Mouse (Mus musculus): Measurements from ENCODE around the gene Epha4.

Epha4 gene

DNA sequence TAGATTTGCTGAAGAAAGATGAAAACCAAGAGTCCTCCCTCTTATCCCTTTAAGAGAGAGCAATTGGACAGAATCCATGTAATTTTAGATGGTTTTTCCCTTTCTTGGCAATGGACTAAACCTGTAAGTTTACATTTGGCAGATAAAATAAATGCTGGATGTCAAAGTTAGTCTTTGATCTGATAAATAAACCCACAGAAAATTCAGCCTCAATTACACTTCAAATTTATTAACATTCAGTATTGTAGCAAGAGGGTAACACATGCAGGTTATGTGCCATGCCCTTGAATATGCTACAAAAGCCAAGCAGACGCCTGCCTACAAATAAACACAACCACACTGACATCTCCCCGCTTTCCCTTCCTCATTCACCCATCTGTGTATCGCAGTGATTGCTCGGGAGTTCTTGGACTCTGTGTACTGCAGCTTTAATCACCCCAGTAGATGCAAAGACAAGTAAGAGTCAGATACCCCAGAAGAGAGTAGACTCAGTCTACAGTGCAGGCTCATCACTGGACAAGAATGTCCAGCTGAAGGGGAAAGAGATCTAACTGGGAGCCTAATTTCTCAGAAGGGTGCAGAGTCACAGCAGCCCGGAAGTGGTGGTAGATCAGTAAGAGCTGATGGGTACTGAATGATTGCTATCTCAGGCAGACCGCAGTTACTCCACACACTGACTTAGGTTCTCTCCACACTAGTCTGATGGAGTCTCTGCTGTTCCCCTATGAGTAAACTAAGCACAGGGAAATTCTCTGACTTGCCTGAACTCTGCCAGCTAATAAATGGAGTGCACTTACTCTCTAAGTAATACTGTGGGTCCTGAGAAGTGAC, 29.9 kb downstream of the Epha4 start:
- DNase-seq (ENCODE audit: low read depth, low spot score) = no peak

- no peak for DNase-seq (ENCODE audit: low read depth, low spot score)
Observed at GRCm38 (mm10) chr1:77475808-77476413, 39.0 kb downstream of the Epha4 start.

- DNase-seq (ENCODE audit: low read depth, low spot score) = no peak
Observed at GRCm38 (mm10) chr1:77473446-77474376, 41.2 kb downstream of the Epha4 start.

- no peak for DNase-seq (ENCODE audit: low read depth, low spot score)
Observed at GRCm38 (mm10) chr1:77472566-77472965, 42.3 kb downstream of the Epha4 start.

- no peak for DNase-seq (ENCODE audit: low read depth, low spot score)
Observed at GRCm38 (mm10) chr1:77471447-77471846, 43.4 kb downstream of the Epha4 start.

DNA sequence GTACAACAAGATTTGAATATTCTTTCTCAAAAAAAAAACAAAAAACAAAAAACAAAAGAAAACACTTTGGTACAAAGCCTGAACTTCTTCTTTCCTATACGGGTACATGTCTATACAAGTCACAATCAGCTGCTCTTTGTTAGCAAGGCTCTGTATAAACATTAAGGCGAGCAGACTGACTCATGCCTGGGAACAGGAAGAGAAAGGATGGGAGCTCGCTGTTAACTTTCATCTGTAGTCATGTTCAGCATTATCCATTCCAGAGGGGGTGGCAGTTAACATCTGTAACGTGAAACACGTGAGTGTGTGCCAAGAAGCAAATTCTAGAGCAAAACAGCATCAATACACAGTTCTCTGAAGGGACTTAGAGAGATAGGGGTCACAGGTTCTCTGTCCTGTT, 43.9 kb downstream of the Epha4 start:
- no peak for DNase-seq (ENCODE audit: low read depth, low spot score)

- DNase-seq (ENCODE audit: low read depth, low spot score) = no peak
Observed at GRCm38 (mm10) chr1:77468717-77469314, 46.1 kb downstream of the Epha4 start.

DNA sequence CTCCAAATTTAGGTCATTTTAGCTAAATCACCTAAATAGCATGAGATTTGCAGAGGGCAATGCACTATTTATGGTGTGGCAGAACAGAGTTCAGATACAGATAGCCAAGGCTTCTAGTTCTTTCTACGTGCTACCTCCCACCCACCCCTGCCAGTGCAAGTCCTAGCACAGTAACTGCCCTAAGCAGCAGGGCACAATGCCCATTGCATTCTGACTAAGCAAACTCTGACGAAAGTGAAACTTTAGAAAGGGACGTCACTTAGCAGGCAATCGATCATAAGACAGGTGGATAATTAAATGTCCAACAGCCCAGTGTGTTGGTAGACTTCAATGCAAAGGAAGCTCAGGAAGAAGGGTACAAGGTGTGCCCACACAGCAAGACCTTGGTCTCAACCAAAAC, 49.4 kb downstream of the Epha4 start:
- no peak for DNase-seq (ENCODE audit: low read depth, low spot score)

GRCm38 (mm10) chr1:77464108-77464507, 50.8 kb downstream of the Epha4 start:
- DNase-seq (ENCODE audit: low read depth, low spot score) = no peak

DNA sequence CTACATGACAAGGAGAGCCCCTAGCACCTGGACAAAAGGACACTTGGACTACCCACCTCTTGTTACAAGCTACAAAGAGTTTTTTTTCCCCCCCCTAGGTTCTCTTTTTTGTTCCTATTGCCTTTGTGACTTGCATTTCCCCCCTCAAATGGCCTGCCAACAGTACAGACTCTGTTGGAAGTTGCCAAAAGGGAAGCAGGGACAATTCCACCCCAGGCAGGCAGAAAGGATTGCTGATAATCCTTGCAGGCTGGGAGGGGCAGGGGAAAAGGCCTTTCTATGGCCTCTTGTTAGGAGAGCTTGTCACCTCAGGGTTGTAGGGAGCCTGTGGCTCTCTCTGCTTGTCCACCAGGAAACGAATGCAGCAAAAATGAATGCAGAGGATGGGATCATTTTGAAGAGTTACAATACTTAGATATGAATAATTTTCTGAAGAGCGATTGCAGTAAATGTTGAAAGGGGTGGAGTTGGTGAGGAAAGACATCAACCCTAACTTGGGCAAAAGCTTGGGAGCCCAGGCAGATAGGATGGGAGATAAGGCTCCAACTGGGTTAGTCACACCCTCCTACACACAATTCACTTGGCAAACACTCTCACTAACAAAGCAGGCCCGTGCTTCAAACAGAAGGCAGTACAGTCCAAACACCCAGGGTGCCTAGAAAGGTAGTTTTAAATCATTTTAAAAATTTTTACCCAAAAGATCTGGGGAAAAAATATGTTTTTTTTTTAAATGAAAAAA, 52.8 kb downstream of the Epha4 start:
- DNase-seq (ENCODE audit: low read depth, low spot score) = no peak

- DNase-seq (ENCODE audit: low read depth, low spot score) = no peak
Observed at GRCm38 (mm10) chr1:77460831-77461629, 53.9 kb downstream of the Epha4 start.

DNA sequence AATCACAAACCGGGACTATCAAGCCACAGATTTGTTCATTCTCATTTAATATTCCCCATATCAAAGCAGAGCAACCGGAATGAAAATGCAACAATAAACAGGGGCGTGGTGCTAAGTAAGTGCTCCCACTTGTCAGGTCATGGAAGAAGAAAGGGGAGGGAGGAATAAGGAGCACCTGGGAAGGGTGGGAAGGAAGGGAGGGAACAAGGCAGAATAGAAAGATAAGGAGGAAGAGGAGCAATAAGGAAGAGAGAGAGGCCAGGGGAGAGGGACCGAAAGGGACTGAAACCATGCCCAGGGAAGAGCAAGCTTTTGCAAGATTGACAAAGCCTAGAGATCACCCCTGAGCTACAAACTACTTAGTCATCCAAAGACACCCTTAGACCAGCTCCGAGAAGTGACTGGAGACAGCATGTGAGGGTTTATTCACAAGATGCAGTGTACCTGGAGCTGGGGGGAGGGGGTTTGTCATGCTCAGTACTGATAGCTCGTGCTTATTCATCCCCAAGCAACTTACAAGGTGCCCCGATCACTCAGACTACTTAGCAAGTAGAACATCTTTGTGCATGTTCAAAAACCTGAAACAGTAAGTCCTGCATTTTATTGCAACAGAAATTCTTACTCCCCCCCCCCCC, 56.0 kb downstream of the Epha4 start:
- DNase-seq (ENCODE audit: low read depth, low spot score) = no peak

DNA sequence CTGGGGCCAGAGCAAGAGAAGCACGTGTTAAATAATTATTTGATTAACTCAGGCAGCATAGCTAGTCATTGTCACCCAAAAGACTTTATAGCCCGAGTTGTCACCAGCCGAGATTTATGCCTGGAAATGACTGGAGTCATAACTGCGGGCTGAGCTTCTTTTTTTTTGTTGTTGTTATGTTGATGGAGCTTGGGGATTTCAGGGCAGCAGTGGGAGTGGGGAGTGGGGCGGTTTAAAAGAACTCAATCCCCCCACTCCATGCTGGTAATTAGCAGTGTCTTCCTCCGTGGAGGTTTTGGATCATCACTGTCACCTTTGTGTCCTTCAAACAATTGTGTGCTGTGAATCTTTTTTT, 57.5 kb downstream of the Epha4 start:
- no peak for DNase-seq (ENCODE audit: low read depth, low spot score)

- no peak for DNase-seq (ENCODE audit: low read depth, low spot score)
Observed at GRCm38 (mm10) chr1:77456695-77457445, 58.0 kb downstream of the Epha4 start.

GRCm38 (mm10) chr1:77453811-77454210, 61.1 kb downstream of the Epha4 start:
- DNase-seq (ENCODE audit: low read depth, low spot score) = no peak

DNA sequence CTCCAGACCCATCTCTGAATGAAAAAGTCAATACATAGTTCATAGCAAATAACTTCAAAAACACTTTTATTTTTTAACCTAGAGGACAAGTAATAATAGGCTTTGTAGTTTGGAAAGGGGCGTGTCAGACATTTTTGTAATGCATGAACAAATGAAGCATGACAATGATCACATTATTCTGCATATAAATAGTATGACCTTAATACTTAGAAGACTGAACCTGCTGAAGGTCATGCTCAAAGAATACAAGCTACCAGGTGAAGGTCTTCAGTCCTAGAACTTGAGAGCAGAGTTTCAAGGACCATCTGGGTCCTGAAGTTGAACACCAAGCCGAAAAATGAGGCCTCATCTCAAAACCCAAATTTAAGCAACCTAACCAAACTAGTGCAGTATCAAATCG, 62.2 kb downstream of the Epha4 start:
- DNase-seq (ENCODE audit: low read depth, low spot score) = no peak

- DNase-seq (ENCODE audit: low read depth, low spot score) = no peak
Observed at GRCm38 (mm10) chr1:77451541-77451940, 63.3 kb downstream of the Epha4 start.

DNA sequence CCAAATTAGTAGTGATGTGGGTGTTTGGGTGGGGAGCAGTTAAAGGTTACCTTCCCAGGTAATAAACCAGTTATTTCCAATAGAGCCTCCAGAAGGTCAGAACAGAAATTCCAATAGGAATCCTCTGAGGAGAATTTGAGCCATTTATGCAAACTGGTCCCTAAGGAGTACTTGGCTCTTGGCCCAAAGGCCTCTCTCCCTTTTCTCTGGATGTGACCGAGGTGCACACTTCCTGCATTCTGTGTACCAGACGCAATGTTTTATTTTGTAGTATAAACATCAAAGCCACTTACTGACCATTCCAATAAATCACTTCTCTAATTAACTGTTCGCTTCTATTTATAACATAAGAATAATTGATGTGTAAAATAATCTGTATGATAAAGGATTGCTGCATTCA, 64.7 kb downstream of the Epha4 start:
- DNase-seq (ENCODE audit: low read depth, low spot score) = no peak

DNA sequence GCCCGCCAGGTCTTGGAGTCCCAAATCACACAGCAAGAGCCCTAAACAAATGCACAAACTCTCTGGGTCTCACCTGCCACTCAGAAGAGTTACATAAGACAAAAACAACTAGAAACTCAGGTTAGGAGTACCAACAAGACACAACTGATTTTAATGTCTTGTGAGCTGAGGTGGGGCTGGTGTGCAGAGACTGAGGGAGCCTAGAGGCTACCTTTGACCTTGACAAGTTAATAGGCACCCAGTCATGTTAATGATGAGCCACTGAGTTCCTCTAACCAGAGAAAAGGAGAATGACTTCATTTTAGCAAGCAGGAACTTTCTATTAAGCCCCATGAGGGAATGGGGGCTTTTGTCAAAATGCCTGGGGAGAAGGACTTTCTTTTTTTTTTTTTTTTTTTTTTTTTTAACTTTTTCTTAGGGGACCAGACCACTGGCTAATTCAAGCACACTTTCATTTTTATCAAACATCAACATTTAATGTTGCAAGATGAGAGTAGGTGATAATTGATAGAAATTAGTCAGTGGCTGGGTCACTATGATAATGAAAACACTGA, 67.8 kb downstream of the Epha4 start:
- no peak for DNase-seq (ENCODE audit: low read depth, low spot score)

Data from mesoderm, embryonic 11.5 days (tissue).